Mouse (Mus musculus) left cerebral cortex, adult 11 months (tissue): ENCODE measurements around the gene Dync1i1.

Source experiments
- DNase-seq: peaks from one replicate; pipeline ENCODE4 v3.0.0; 2022; ENCODE audit warnings: low spot score

Gene Dync1i1

GRCm38 (mm10) chr6:5969613-5970012, 244.2 kb downstream of the Dync1i1 start:
- DNase-seq, result no peak

GRCm38 (mm10) chr6:5976241-5976640, 250.8 kb downstream of the Dync1i1 start:
- DNase-seq, result no peak

- no peak for DNase-seq
Observed at GRCm38 (mm10) chr6:5977238-5977920, 251.9 kb downstream of the Dync1i1 start.

GRCm38 (mm10) chr6:5991243-5991642, 265.8 kb downstream of the Dync1i1 start:
- no peak for DNase-seq

- peak; percentile 48 for DNase-seq
Observed at GRCm38 (mm10) chr6:5991817-5992755, 266.6 kb downstream of the Dync1i1 start.

- DNase-seq, result no peak
Observed at GRCm38 (mm10) chr6:5993056-5993455, 267.6 kb downstream of the Dync1i1 start.

- DNase-seq, result no peak
Observed at GRCm38 (mm10) chr6:5997535-5997934, 272.1 kb downstream of the Dync1i1 start.

DNA sequence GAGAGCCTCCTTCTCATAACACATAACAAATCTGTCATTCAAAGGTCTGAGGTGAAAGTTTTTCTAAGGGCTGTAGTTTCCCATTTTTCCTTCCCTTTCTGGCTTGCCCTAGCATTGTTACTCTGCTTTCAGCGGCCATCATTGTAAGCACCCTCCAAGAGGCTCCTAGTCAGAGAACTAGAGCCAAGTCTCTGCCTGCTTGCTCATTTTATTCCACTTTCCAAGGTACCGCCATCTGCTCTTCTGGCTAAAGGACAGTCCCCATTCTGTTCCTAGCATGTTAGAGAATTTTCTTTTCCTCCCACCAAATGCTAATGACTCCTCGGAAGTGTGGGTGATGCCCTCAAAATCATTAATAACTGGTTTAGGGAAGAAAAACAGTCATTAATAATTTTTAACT, 276.6 kb downstream of the Dync1i1 start:
- DNase-seq, result no peak

DNA sequence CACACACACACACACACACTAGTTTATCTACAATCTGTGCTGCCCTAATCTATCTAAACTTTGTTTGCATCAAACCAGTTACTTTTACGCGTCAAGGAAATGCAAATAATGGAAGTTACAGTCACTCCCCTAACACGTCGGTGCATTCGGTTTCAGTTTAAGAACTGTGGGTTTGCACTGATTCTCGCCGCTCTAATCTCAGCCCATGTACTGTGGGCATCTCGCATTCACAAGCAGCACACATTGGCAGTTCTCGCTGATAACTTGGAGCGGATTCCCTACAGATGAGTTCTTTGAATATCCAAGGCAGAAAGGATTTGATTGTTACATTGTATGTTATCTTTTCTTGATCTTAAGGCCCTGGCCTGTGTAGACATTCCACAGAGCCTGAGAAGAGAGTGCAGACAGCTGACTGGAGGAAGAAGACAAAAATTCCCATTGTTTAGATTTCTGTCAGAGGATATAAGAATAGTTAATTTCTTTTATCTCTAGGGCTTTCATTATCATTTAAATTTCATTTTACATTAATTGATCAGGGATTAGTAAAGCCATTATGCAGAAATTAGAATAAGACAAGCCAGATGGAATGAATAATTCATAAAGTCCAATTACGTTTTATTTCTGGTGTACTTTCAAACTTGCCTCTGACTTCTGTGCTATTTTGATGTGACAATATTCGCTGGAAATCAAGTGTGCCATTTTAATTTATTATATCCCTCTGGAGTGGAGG, 279.5 kb downstream of the Dync1i1 start:
- DNase-seq, result no peak

DNA sequence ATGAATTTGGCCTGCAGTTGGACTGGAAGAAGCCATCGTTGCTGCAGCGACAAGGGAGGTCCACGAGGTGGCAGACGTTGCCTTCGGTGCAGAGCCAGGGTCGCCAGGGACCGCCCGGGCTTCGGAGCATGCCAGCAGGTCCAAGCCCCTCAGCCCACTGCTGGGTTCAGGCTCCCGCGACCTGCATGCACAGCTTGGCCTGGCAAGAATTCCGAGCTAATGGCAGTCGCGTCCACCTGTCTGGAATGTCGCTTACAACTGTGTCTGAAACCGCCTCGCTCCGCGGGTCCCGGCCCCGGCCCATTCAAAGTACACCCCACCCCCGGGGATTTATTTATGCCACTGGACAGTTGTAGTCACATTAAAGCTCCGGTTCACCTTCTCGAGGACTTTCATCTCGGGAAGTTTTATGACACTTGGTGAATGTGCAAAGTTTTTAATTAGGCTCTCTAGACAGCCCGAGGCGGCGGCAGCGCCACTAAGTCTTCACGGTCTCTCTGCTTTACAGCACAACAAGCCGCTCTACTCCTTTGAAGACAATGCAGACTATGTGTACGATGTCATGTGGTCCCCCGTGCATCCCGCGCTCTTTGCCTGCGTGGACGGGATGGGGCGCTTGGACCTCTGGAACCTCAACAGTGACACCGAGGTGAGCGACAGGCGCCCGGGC, 280.5 kb downstream of the Dync1i1 start:
- peak; percentile 51 for DNase-seq

DNA sequence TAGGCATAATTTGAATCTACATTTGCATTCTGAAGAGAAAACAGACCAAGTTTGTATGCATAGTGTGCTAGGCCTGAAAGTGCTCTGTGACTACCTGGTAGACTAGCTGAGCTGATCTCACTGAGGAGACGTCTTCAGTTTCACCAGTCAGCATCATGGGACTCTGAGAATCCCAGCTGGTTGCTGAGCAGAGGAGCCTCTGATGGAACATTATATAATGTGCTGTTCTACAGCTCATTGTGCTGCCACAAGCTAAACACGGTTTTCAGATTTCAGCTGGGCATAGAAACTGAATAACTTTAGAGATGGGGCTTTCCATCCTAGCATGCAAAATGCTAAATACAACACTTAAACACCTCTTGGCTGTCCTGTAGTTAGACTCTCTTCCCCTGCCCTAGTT, 285.9 kb downstream of the Dync1i1 start:
- no peak for DNase-seq

- peak; percentile 21 for DNase-seq
Observed at GRCm38 (mm10) chr6:6015616-6016015, 290.2 kb downstream of the Dync1i1 start.

DNA sequence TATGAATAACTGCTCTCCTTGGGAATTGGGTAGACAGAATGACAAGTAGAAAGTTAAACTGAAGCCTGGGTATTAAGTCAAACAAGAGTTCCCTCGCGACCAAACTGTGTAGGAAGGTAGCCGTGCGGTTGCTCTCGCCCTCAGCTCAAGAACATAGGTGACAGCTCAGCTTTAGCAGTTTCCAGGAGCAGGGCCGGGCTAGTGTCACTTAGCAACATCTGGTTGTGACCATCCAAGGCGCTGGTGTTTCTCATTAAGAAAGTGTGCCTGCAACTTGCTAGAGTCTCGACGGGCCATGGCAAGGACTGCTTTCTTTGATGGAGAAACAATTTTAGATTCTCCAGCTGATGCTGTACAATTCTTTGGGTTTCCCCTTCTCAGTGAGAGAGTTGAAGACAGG, 291.5 kb downstream of the Dync1i1 start:
- DNase-seq, result no peak

GRCm38 (mm10) chr6:6023976-6024375, 298.5 kb downstream of the Dync1i1 start:
- no peak for DNase-seq

DNA sequence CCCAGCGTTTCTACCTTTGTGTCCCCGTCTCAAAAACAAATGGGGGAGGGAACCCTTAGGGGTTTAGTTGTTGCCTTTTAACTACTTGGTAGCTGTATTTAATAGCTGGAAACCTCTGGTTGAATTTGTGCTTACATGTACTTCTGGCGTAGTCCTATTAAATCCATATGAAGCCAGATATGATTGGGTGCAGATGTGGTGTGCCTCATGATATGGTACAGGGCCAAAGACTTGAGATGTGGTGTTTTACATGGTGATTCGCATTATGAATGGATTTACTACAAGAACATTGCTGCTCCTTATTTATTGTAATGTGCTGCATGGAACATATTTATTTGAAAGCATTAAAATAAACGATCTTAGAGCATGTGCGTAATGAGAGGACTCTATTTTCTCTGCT, 302.2 kb downstream of the Dync1i1 start:
- DNase-seq, result no peak

GRCm38 (mm10) chr6:6038773-6039550, 313.5 kb downstream of the Dync1i1 start:
- DNase-seq, result no peak

DNA sequence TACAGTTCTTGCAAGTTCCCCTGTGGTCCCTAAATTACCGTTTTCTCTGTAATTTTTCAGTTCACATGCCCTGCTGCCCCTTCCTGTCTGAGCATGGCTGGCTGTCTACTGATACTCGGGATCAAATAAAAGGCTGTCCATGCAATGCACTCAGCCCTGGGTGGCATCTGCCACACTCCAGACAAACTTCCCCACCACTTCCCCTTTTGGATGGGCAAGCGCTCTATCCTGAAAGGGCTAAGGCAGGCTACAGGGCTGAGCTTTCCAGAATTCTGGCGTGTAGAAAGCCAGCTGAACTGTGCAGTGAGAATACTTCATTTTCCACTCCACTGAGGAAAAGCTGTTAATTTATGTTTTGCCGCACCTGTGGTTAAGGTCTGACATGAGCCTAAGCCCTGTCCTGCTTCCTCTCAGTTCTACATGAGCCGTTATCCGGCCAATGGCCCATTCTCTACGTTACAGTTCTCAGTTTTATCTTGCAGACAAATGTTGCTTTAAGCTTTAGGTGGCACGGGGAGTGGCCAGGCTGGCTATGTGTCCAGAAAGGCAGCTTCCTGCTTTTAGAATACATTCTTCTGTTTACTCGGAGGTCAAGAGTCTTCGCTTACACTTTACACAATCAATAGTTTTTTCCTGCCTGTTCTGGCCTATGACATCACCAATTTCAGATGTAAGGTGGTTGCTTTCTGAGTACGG, 321.4 kb downstream of the Dync1i1 start:
- no peak for DNase-seq

DNA sequence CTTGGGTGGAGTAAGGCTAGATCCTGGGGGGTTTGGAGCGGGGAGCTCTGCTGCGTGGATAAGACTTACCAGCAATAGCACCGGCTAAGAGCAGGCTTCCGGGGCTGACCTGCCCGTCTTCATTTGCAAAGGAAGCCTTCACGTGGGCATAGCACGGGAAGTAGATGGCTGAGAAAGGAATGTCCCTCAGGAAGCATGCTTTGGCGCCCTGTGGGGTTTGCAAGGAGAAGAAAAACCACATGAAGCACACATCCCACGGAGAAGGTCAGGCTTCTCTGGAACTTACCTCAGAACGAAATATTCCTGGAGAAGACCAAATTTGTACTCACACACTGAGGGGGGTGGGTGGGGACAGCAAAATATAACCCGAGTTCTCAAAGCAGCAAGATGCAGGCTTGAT, 327.3 kb downstream of the Dync1i1 start:
- DNase-seq, result no peak

DNA sequence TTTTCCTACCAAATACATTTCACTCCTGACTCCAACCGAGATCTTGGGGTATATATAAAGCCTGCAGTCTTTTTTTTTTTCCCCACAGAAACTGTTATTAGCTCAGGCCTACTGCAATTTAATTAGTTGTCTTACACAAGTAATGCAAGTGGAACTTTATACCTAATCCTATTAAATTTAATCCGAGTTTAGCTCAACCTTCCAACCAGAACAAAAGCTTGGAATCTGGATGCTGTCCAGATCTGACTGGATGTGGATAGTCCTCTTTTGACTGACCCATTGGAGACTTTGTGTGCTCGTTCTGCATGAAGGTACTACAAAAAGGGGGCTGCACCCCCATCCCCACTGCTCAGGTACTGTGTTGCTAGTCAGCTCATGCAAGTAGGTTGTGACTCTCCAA, 328.5 kb downstream of the Dync1i1 start:
- DNase-seq, result no peak

DNA sequence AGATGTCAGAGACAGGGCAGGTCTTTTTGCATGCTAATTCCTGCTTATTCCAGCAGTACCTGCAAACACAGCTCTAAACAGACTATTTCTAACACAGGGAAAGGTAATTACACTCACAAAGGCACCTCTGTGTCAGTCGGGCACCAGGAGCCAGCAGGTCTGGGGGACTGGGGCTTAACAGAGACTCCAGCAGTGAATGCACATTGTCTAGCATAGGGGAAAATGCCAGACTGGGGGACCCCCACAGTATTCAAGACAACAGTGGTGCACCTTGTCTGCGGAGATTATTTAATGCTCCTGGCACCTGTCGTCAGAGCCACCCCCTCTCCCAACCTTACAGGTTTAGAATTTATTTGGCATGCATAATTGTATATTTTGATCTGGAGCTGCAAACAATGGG, 333.1 kb downstream of the Dync1i1 start:
- DNase-seq, result no peak

DNA sequence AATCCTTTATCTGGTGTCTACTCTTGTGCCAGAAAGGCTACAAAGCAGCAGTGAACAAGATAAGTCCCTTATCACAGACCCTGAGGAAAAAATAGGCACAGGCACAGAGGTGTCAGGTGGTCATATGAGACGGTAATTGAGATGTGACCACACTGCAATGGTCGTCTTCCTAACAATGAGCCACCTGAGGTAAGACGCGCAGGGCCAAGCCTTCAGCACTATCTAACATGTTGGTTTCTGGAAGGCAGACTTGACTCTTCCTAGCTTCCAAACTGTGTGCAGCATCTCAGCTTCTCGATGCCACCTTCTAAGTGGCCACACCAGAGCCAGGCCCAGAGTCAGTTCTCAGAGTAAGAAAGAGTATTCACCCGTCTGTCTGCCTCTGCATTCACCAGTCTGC, 341.8 kb downstream of the Dync1i1 start:
- DNase-seq, result no peak
